Mouse (Mus musculus) embryonic facial prominence, embryonic 11.5 days (tissue): ENCODE measurements around the gene Srprb. TPM values are rescaled to one million over a fixed set of nuclear protein-coding genes. Genes with fewer than 3 reads are reported as not detected.

Experiments used
- ATAC-seq: fragments of 200-750 bp; cut with Nextera tagmentation; replicated peaks from 2 replicates; pipeline ENCODE4 v1.8.0; 2017; ENCODE audit warnings: low read depth; ENCODE audit not compliant: insufficient number of reproducible peaks, low FRiP score, low TSS enrichment
- DNase-seq: peaks from one replicate; pipeline ENCODE4 v3.0.0-alpha.2; 2015; ENCODE audit warnings: low spot score
- H3K27ac ChIP-seq: fragments of 300-500 bp; sonication (generic); replicated peaks from 2 replicates; pipeline ENCODE4 v1.5.1; 2014; ENCODE audit warnings: mild to moderate bottlenecking, low read depth, low read length, control low read depth
- H3K27me3 ChIP-seq: fragments of 300-500 bp; sonication (generic); 2 replicates; pipeline ENCODE4 v1.6.1; 2014; ENCODE audit warnings: mild to moderate bottlenecking, low read length, moderate library complexity, mixed read lengths; ENCODE audit not compliant: control insufficient read depth, insufficient read depth
- H3K36me3 ChIP-seq: fragments of 300-500 bp; sonication (generic); replicated peaks from 2 replicates; pipeline ENCODE4 v1.6.1; 2014; ENCODE audit warnings: low read depth, mild to moderate bottlenecking, low read length, moderate library complexity, mixed read lengths; ENCODE audit not compliant: control insufficient read depth, insufficient read depth
- H3K4me1 ChIP-seq: fragments of 300-500 bp; sonication (generic); 2 replicates; pipeline ENCODE4 v1.6.1; 2014; ENCODE audit warnings: low read length, mixed read lengths; ENCODE audit not compliant: control insufficient read depth, insufficient read depth
- H3K4me2 ChIP-seq: fragments of 300-500 bp; sonication (generic); 2 replicates; pipeline ENCODE4 v1.6.1; 2014; ENCODE audit warnings: low read depth, mild to moderate bottlenecking, control low read depth, low read length, moderate library complexity
- H3K4me3 ChIP-seq: fragments of 300-500 bp; sonication (generic); 2 replicates; pipeline ENCODE4 v1.5.1; 2014; ENCODE audit warnings: low read depth, low read length, control low read depth
- H3K9ac ChIP-seq: fragments of 300-500 bp; sonication (generic); replicated peaks from 2 replicates; pipeline ENCODE4 v1.6.1; 2014; ENCODE audit warnings: mild to moderate bottlenecking, control low read depth, low read length
- H3K9me3 ChIP-seq: fragments of 300-500 bp; sonication (generic); replicated peaks from 2 replicates; pipeline ENCODE4 v1.6.1; 2016; ENCODE audit warnings: mild to moderate bottlenecking, low read length, inconsistent platforms, mixed read lengths; ENCODE audit not compliant: control insufficient read depth
- WGBS: fragments of 180-500 bp; shearing (Covaris S2); extraction: QIAGEN DNeasy Blood & Tissue Kit; methylation state at CpG from one replicate; pipeline ENCODE4 v1.1.7; 2014; 5-methylcytosine and 5-hydroxymethylcytosine counted together
- polyA plus RNA-seq: library from polyadenylated mRNA; unstranded; fragments of >200 nt; fragmentation: Nextera tagmentation; extraction: Ambion mirVana; gene quantifications from 2 replicates; pipeline ENCODE4 v1.2.1, GENCODE M21; 2014

Srprb gene
- polyA plus RNA-seq, 1 experiment from 2014 or later, result 57.9 TPM

GRCm38 (mm10) chr9:103225464-103225863 is 23.5 kb upstream of the Srprb start:
- Histone ChIP-seq H3K4me1 (no peaks in the 10 kb centered on the region), H3K27ac (no peak overlapping the region), H3K9me3 (no peaks in the 10 kb centered on the region), H3K27me3 (no peaks in the 10 kb centered on the region), H3K4me2 (no peak overlapping the region), H3K9ac (no peak overlapping the region), H3K36me3 (no peaks in the 10 kb centered on the region), H3K4me3 (no peak overlapping the region)
- ATAC-seq, result no peak
- 66% methylated on average over 3 of the region's 3 CpGs for WGBS
- peak; percentile 38 for DNase-seq

GRCm38 (mm10) chr9:103224721-103225120 is 22.8 kb upstream of the Srprb start:
- 90% methylated on average over 7 of the region's 7 CpGs for WGBS
- Histone ChIP-seq H3K4me1 (no peaks in the 10 kb centered on the region), H3K36me3 (no peaks in the 10 kb centered on the region), H3K9me3 (no peaks in the 10 kb centered on the region), H3K4me3 (no peak overlapping the region), H3K27ac (no peak overlapping the region), H3K9ac (no peak overlapping the region), H3K4me2 (no peak overlapping the region), H3K27me3 (no peaks in the 10 kb centered on the region)
- no peak for ATAC-seq
- DNase-seq, result no peak

GRCm38 (mm10) chr9:103214281-103214680 is 12.3 kb upstream of the Srprb start:
- Histone ChIP-seq H3K4me3 (no peak overlapping the region), H3K4me1 (no peaks in the 10 kb centered on the region), H3K9me3 (no peaks in the 10 kb centered on the region), H3K27me3 (no peaks in the 10 kb centered on the region), H3K36me3 (no peaks in the 10 kb centered on the region), H3K27ac (no peak overlapping the region), H3K4me2 (no peak overlapping the region), H3K9ac (no peak overlapping the region)
- ATAC-seq (no peak), DNase-seq (no peak)
- 68% methylated on average over 6 of the region's 6 CpGs for WGBS

- no peak for DNase-seq
- 78% methylated on average over 2 of the region's 2 CpGs for WGBS
- Histone ChIP-seq H3K4me1 (no peaks in the 10 kb centered on the region), H3K27me3 (no peaks in the 10 kb centered on the region), H3K27ac (no peak overlapping the region), H3K9me3 (no peaks in the 10 kb centered on the region), H3K36me3 (no peaks in the 10 kb centered on the region), H3K4me3 (no peak overlapping the region), H3K9ac (no peak overlapping the region), H3K4me2 (no peak overlapping the region)
- no peak for ATAC-seq
Observed at GRCm38 (mm10) chr9:103213631-103214030, 11.7 kb upstream of the Srprb start.

- Histone ChIP-seq H3K4me3 (no peak overlapping the region), H3K9me3 (no peaks in the 10 kb centered on the region), H3K4me2 (no peak overlapping the region), H3K36me3 (no peaks in the 10 kb centered on the region), H3K27ac (no peak overlapping the region), H3K27me3 (no peaks in the 10 kb centered on the region), H3K4me1 (no peaks in the 10 kb centered on the region), H3K9ac (no peak overlapping the region)
- DNase-seq (no peak), ATAC-seq (no peak)
- 81% methylated on average over 28 of the region's 28 CpGs for whole genome bisulfite sequencing
Observed at GRCm38 (mm10) chr9:103212654-103213420, 10.9 kb upstream of the Srprb start.

- no peak overlapping the region for H3K4me3 ChIP-seq
- no peaks in the 10 kb centered on the region for H3K27me3 ChIP-seq
- no peak overlapping the region for H3K4me2 ChIP-seq
- no peak overlapping the region for H3K27ac ChIP-seq
- 48% methylated on average over 6 of the region's 6 CpGs for WGBS
- no peak for ATAC-seq
- H3K9me3 ChIP-seq, result no peaks in the 10 kb centered on the region
- no peaks in the 10 kb centered on the region for H3K4me1 ChIP-seq
- no peak overlapping the region for H3K9ac ChIP-seq
- no peaks in the 10 kb centered on the region for H3K36me3 ChIP-seq
- no peak for DNase-seq
Observed at GRCm38 (mm10) chr9:103208802-103209423, 7.0 kb upstream of the Srprb start.

- no peak overlapping the region for H3K9ac ChIP-seq
- 11% methylated on average over 16 of the region's 16 CpGs for WGBS
Observed at GRCm38 (mm10) chr9:103207846-103208245, 5.9 kb upstream of the Srprb start.

GRCm38 (mm10) chr9:103205786-103206185 is 3.8 kb upstream of the Srprb start:
- H3K27ac ChIP-seq, result no peak overlapping the region

More at GRCm38 (mm10) chr9:103207846-103208245, 5.9 kb upstream of the Srprb start:
- peak overlapping the region; percentile 38; the same call in 1 of the 2 replicates for H3K4me2 ChIP-seq
- H3K4me1 ChIP-seq, result no peaks in the 10 kb centered on the region
- peak; percentile 88 for DNase-seq
- H3K4me3 ChIP-seq, result peak overlapping the region; percentile 17; the same call in 1 of the 2 replicates
- no peak overlapping the region for H3K27ac ChIP-seq
- no peaks in the 10 kb centered on the region for H3K9me3 ChIP-seq
- no peaks in the 10 kb centered on the region for H3K27me3 ChIP-seq
- ATAC-seq, result peak; percentile 70
- no peaks in the 10 kb centered on the region for H3K36me3 ChIP-seq

More at GRCm38 (mm10) chr9:103205786-103206185, 3.8 kb upstream of the Srprb start:
- H3K9ac ChIP-seq, result no peak overlapping the region
- no peaks in the 10 kb centered on the region for H3K9me3 ChIP-seq
- 92% methylated on average over 5 of the region's 5 CpGs for WGBS
- no peaks in the 10 kb centered on the region for H3K4me1 ChIP-seq
- H3K4me3 ChIP-seq, result no peak overlapping the region
- no peak for ATAC-seq
- DNase-seq, result no peak
- H3K36me3 ChIP-seq, result no peaks in the 10 kb centered on the region
- no peaks in the 10 kb centered on the region for H3K27me3 ChIP-seq
- no peak overlapping the region for H3K4me2 ChIP-seq
